Mouse (Mus musculus) B cell, adult (primary cell): Measurements from ENCODE around the gene Csta1. TPM values are rescaled to one million over a fixed set of nuclear protein-coding genes. Genes with fewer than 3 reads are reported as not detected.

ENCODE experiments used
- total RNA-seq: library from RNA; stranded (reverse); gene quantifications from 4 replicates; pipeline ENCODE4 v1.2.4, GENCODE M21; 2023; ENCODE audit not compliant: inconsistent age

The Csta1 gene
- not detected in 4 replicates for total RNA-seq

GRCm38 (mm10) chr16:36131141-36131540, at the start of gene Csta1:
TSS of gene Csta1 (minus strand) at chr16:36131241.

GRCm38 (mm10) chr16:36156402-36156975, 25.4 kb upstream of the Csta1 start, which contains the start of gene Stfa2l1:
TSS of gene Stfa2l1 (plus strand) at chr16:36156811.

GRCm38 (mm10) chr16:36071450-36072379, 59.3 kb downstream of the Csta1 start, which contains the start of the genes Fam162a and Ccdc58:
TSS of gene Fam162a (minus strand) at chr16:36071594.
TSS of gene Ccdc58 (plus strand) at chr16:36071685.

Other genes starting within 250 kb of the Csta1 start
- 46.5 to 62.5 TPM (median 51.6 TPM) in 4 replicates for gene Parp9, start 192.8 kb downstream of the Csta1 start, total RNA-seq
- gene Dtx3l, start 192.1 kb downstream of the Csta1 start, total RNA-seq = 31.6 to 38.0 TPM (median 34.7 TPM) in 4 replicates
- gene Kpna1, start 152.5 kb downstream of the Csta1 start, total RNA-seq = 124 to 151 TPM (median 139 TPM) in 4 replicates
- gene Wdr5b, start 90.1 kb downstream of the Csta1 start, total RNA-seq = 13.1 to 18.7 TPM (median 16.2 TPM) in 4 replicates
- gene Fam162a, start 59.6 kb downstream of the Csta1 start, total RNA-seq = 31.2 to 37.0 TPM (median 33.7 TPM) in 4 replicates
- gene Ccdc58, start 59.6 kb downstream of the Csta1 start, total RNA-seq = 33.2 to 45.2 TPM (median 35.2 TPM) in 4 replicates
- gene Stfa2l1, start 25.6 kb upstream of the Csta1 start, total RNA-seq = not detected in 4 replicates
- not detected in 4 replicates for gene Gm5483, start 53.0 kb upstream of the Csta1 start, total RNA-seq
- gene Gm5416, start 79.2 kb upstream of the Csta1 start, total RNA-seq = not detected in 4 replicates
- gene 2010005H15Rik, start 90.2 kb upstream of the Csta1 start, total RNA-seq = not detected in 4 replicates
- gene Stfa1, start 145.7 kb upstream of the Csta1 start, total RNA-seq = not detected in 4 replicates
- gene BC117090, start 203.1 kb upstream of the Csta1 start, total RNA-seq = not detected in 4 replicates
- gene BC100530, start 236.5 kb upstream of the Csta1 start, total RNA-seq = not detected in 4 replicates